Mouse (Mus musculus) hindbrain, embryonic 15.5 days (tissue): ENCODE data around the gene Gm13698. TPM values are rescaled to one million over a fixed set of nuclear protein-coding genes. Genes with fewer than 3 reads are reported as not detected.
"Not testable (repeated sequence)": the region's sequence is repeated elsewhere in the genome, so short reads cannot be mapped to it uniquely, and the experiment has no call there.

Experiments
- ATAC-seq: fragments of 200-750 bp; cut with Nextera tagmentation; 2 replicates; pipeline ENCODE4 v1.8.0; 2017; ENCODE audit warnings: low read depth, moderate number of reproducible peaks, moderate TSS enrichment; ENCODE audit not compliant: low FRiP score
- H3K27ac ChIP-seq: fragments of 300-500 bp; sonication (generic); replicated peaks from 2 replicates; pipeline ENCODE4 v1.5.1; 2015; ENCODE audit warnings: mild to moderate bottlenecking, inconsistent platforms
- H3K27me3 ChIP-seq: fragments of 300-500 bp; sonication (generic); 2 replicates; pipeline ENCODE4 v1.6.1; 2015; ENCODE audit warnings: control low read depth, inconsistent platforms
- H3K36me3 ChIP-seq: fragments of 300-500 bp; sonication (generic); 2 replicates; pipeline ENCODE4 v1.6.1; 2015; ENCODE audit warnings: control low read depth, inconsistent platforms
- H3K4me1 ChIP-seq: fragments of 300-500 bp; sonication (generic); replicated peaks from 2 replicates; pipeline ENCODE4 v1.6.1; 2015; ENCODE audit warnings: control low read depth, inconsistent platforms
- H3K4me2 ChIP-seq: fragments of 300-500 bp; sonication (generic); 2 replicates; pipeline ENCODE4 v1.6.1; 2015; ENCODE audit warnings: moderate library complexity, mild to moderate bottlenecking, inconsistent platforms
- H3K4me3 ChIP-seq: fragments of 300-500 bp; sonication (generic); 2 replicates; pipeline ENCODE4 v1.5.1; 2015; ENCODE audit warnings: mild to moderate bottlenecking, inconsistent platforms
- H3K9ac ChIP-seq: fragments of 300-500 bp; sonication (generic); 2 replicates; pipeline ENCODE4 v1.6.1; 2015; ENCODE audit warnings: inconsistent platforms
- H3K9me3 ChIP-seq: fragments of 300-500 bp; sonication (generic); 2 replicates; pipeline ENCODE4 v1.6.1; 2016; ENCODE audit warnings: control low read depth, inconsistent platforms
- WGBS: fragments of 180-500 bp; shearing (Covaris S2); methylation state at CpG from one replicate; pipeline ENCODE4 v1.1.7; 2015; 5-methylcytosine and 5-hydroxymethylcytosine counted together
- polyA plus RNA-seq: library from polyadenylated mRNA; unstranded; fragments of >200 nt; fragmentation: Nextera tagmentation; extraction: Ambion mirVana; gene quantifications from 2 replicates; pipeline ENCODE4 v1.2.1, GENCODE M21; 2015

The Gm13698 gene
- polyA plus RNA-seq, 1 experiment from 2014 or later: not detected

DNA sequence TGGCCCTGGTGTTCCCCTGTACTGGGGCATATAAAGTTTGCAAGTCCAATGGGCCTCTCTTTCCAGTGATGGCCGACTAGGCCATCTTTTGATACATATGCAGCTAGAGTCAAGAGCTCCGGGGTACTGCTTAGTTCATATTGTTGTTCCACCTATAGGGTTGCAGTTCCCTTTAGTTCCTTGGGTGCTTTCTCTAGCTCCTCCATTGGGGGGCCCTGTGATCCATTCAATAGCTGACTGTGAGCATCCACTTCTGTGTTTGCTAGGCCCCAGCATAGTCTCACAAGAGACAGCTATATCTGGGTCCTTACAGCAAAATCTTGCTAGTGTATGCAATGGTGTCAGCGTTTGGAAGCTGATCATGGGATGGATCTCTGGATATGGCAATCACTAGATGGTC, 39.0 kb downstream of the Gm13698 start:
- not testable (repeated sequence) for H3K4me1 ChIP-seq, H3K9me3 ChIP-seq, H3K36me3 ChIP-seq, ATAC-seq, H3K4me3 ChIP-seq, H3K27me3 ChIP-seq, H3K4me2 ChIP-seq, H3K27ac ChIP-seq, H3K9ac ChIP-seq
- WGBS: 100% methylated on average over 1 of the region's 3 CpGs

Other genes with a start within 250 kb of the Gm13698 start
- 26.5 and 27.5 TPM in 2 replicates for gene Itgav, start 231.3 kb upstream of the Gm13698 start, polyA plus RNA-seq
- 71.7 and 73.6 TPM in 2 replicates for gene Fam171b, start 143.1 kb upstream of the Gm13698 start, polyA plus RNA-seq
- not detected in 2 replicates for gene Zswim2, start 14.5 kb upstream of the Gm13698 start, polyA plus RNA-seq
- gene Gm13693, start 5.8 kb downstream of the Gm13698 start, polyA plus RNA-seq: not detected in 2 replicates
- not detected in 2 replicates for gene Gm13695, start 11.6 kb downstream of the Gm13698 start, polyA plus RNA-seq
- not detected in 2 replicates for gene Gm13696, start 17.4 kb downstream of the Gm13698 start, polyA plus RNA-seq
- not detected in 2 replicates for gene Gm13694, start 23.2 kb downstream of the Gm13698 start, polyA plus RNA-seq
- not detected in 2 replicates for gene Gm13697, start 29.1 kb downstream of the Gm13698 start, polyA plus RNA-seq
- gene Gm13691, start 34.9 kb downstream of the Gm13698 start, polyA plus RNA-seq: not detected in 2 replicates